Mouse (Mus musculus): ENCODE results near the gene Pheta1. TPM values are rescaled to one million over a fixed set of nuclear protein-coding genes. Genes with fewer than 3 reads are reported as not detected.

Gene Pheta1
- polyA plus RNA-seq (2014; fragmentation: Nextera tagmentation; extraction: Ambion mirVana): 18.8 and 20.3 TPM in 2 replicates

DNA sequence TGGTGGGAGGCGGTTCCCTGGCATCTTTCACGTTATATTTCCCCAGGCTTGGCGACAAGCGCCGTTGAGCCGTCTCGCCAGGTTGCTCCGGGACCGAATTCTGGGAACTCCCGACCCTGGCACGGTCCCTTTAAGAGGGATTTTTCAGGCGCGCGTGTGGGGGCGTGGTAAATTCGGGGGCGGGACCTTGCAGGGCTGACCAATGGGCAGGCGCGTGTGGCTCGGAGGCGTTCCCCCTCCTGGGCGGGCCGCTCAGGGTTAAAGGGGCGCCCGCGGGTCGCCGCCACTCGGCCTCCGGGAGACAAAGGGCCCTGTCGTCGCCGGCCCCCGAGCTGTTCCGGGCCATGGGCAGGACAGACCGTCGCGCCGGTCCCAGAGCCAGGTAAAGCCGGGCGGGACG is at the start of gene Pheta1:
Gene Pheta1 (plus strand): TSS at position 242 of the 400 bp plus-strand sequence.
- WGBS: under 1% methylated on average over 19 of the region's 42 CpGs
- peak; percentile 95 for DNase-seq (ENCODE audit: low spot score)
- peaks cover 28% of the 10 kb centered on the region for H3K36me3 ChIP-seq (ENCODE audit: control insufficient read depth, insufficient read depth, low read length)

DNA sequence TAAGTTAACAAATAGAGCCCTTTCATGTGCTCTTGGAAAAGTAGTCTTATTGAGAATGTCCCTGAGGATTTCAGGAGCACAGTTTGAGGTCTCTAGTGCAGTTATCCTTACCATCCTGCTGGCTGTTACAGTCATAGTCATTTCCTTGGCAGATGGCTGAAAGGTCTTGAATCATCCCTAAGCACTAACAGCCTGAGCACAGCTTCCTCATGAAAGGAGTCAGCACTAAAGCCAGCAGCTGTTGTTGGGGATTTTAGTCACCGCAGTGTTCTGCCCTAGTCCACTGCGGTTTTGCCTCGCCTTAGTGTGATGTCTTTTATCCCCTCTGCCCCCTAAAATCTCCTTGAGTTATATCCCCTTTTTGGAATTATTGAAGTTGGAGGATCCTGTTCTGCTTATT is 41.6 kb upstream of the Pheta1 start:
- WGBS: 78% methylated on average over 3 of the region's 3 CpGs
- H3K4me1 ChIP-seq (ENCODE audit: control insufficient read depth, insufficient read depth, low read length): no peaks in the 10 kb centered on the region
- 0 out of 2 replicates have a peak, but pooled peaks have one; percentile 5 for ATAC-seq (ENCODE audit: low read depth)
- H3K9ac ChIP-seq (ENCODE audit: low read depth, low read length): no peak overlapping the region
- no peak overlapping the region for H3K4me3 ChIP-seq (ENCODE audit: low read depth, low read length)
- no peaks in the 10 kb centered on the region for H3K9me3 ChIP-seq (ENCODE audit: control insufficient read depth, low read length)
- H3K36me3 ChIP-seq (ENCODE audit: control insufficient read depth, insufficient read depth, low read length): peaks cover 79% of the 10 kb centered on the region
- H3K4me2 ChIP-seq (ENCODE audit: low read depth, low read length): no peak overlapping the region
- no peaks in the 10 kb centered on the region for H3K27me3 ChIP-seq (replicated peaks; ENCODE audit: control insufficient read depth, insufficient read depth, low read length)
- peak; percentile 60 for DNase-seq (ENCODE audit: low spot score)
- H3K27ac ChIP-seq (replicated peaks; ENCODE audit: low read depth, low read length): peak overlapping the region; percentile 56

More for the DNA sequence above, at the start of gene Pheta1:
- Histone ChIP-seq H3K4me2 (ENCODE audit: low read depth, low read length) (peak within 1 kb of the TSS; percentile 77), H3K9ac (ENCODE audit: low read depth, low read length) (peak within 1 kb of the TSS; percentile 88), H3K27me3 (replicated peaks; ENCODE audit: control insufficient read depth, insufficient read depth, low read length) (peaks cover 9% of the 10 kb centered on the region), H3K9me3 (ENCODE audit: control insufficient read depth, low read length) (no peaks in the 10 kb centered on the region), H3K27ac (replicated peaks; ENCODE audit: low read depth, low read length) (peak within 1 kb of the TSS; percentile 86), H3K4me1 (ENCODE audit: control insufficient read depth, insufficient read depth, low read length) (peaks cover 16% of the 10 kb centered on the region), H3K4me3 (ENCODE audit: low read depth, low read length) (peak within 1 kb of the TSS; percentile 90)
- ATAC-seq (ENCODE audit: low read depth): peak; percentile 93

DNA sequence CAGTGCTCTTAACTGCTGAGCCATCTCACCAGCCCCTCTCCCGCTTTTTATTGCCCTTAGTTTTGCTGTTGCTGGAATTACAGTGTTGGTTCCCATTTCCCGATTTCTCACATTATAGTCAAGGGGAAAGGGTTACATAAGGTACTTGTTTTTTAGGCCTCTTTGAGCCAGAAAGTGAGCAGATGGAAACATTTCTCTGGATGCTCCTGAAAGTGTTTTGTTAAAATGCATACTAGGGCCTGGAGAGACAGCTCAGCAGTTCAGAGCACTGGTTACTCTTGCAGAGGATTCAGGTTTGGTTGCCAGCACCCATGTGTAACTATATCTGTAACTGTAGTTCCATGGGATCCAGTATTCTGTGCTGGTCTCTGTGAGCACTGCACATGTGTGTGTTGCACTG is 40.6 kb upstream of the Pheta1 start:
- H3K27ac ChIP-seq (replicated peaks; ENCODE audit: low read depth, low read length): no peak overlapping the region
- H3K36me3 ChIP-seq (ENCODE audit: control insufficient read depth, insufficient read depth, low read length): peaks cover 79% of the 10 kb centered on the region
- no peak overlapping the region for H3K4me3 ChIP-seq (ENCODE audit: low read depth, low read length)
- no peaks in the 10 kb centered on the region for H3K4me1 ChIP-seq (ENCODE audit: control insufficient read depth, insufficient read depth, low read length)
- ATAC-seq (ENCODE audit: low read depth): no peak
- H3K9ac ChIP-seq (ENCODE audit: low read depth, low read length): no peak overlapping the region
- DNase-seq (ENCODE audit: low spot score): no peak
- no peaks in the 10 kb centered on the region for H3K27me3 ChIP-seq (replicated peaks; ENCODE audit: control insufficient read depth, insufficient read depth, low read length)
- WGBS: 85% methylated on average over 2 of the region's 2 CpGs
- no peak overlapping the region for H3K4me2 ChIP-seq (ENCODE audit: low read depth, low read length)
- no peaks in the 10 kb centered on the region for H3K9me3 ChIP-seq (ENCODE audit: control insufficient read depth, low read length)

DNA sequence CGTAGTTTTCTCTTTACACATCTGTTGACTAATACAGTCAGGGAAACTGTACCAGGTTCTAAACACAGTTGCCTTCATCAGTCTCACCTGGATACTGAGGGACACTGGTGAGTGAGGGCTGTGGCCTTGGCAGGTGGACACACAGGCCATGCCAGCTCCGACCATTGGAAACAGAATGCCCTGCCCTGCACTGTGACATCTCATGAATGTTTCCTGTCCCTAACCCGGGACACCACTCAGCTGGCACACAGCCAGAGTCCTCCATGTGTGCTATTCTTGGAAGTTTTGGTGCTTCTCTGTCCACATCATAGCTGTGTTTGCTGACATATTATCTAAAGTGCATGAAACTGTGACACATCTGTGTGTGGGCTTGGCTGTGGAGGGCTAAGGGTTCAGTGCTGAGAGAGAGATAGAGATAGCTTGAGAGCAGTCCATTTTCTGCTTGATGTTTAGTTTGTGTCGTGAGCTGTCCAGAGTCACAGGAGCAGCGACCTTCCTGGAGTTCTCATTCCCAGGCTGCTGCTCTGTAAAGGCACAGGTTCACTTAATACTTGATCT is 39.0 kb upstream of the Pheta1 start:
- Histone ChIP-seq H3K36me3 (ENCODE audit: control insufficient read depth, insufficient read depth, low read length) (peaks cover 77% of the 10 kb centered on the region), H3K4me2 (ENCODE audit: low read depth, low read length) (no peak overlapping the region), H3K4me1 (ENCODE audit: control insufficient read depth, insufficient read depth, low read length) (no peaks in the 10 kb centered on the region), H3K9me3 (ENCODE audit: control insufficient read depth, low read length) (no peaks in the 10 kb centered on the region), H3K27me3 (replicated peaks; ENCODE audit: control insufficient read depth, insufficient read depth, low read length) (no peaks in the 10 kb centered on the region), H3K9ac (ENCODE audit: low read depth, low read length) (no peak overlapping the region), H3K27ac (replicated peaks; ENCODE audit: low read depth, low read length) (no peak overlapping the region), H3K4me3 (ENCODE audit: low read depth, low read length) (no peak overlapping the region)
- no peak for ATAC-seq (ENCODE audit: low read depth)
- WGBS: 76% methylated on average over 5 of the region's 5 CpGs
- no peak for DNase-seq (ENCODE audit: low spot score)

DNA sequence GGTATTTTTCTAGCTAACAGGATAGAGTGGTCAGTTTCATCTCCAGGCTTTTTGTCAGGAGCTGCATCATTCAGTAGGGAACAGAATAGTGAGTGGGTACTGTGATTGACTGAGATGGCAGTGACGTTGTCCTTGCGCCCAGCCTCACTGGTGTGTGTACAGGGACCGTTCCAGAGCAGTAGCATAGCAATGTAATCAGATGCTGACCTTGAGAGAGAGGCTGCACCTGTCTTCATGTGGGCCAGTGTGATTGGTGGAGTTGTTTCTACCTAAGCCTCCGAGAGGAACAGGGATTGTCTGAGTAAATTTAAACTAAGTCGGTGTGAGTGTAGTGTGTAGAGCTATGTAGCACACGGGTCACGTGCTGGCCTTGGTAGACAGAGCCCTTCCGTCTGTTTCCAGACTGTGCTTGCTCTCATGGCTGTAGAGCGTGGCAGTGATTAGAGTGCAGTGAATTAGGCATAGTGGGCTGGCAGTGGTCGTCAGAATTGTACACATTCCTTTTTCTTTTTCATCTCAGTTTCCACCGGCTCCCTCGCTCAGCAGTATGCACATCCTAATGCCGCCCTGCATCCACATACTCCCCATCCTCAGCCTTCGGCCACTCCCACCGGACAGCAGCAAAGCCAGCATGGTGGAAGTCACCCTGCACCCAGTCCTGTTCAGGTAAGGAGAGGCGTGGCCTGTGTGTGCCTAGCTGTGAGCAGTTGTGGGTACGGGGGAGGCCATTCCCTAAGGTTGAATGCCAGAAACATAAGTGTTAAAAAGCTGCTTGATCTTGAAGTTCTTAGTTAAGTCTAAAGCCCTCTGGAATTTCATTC is 38.2 kb upstream of the Pheta1 start:
- 86% methylated on average over 17 of the region's 17 CpGs for WGBS
- H3K36me3 ChIP-seq (ENCODE audit: control insufficient read depth, insufficient read depth, low read length): peaks cover 78% of the 10 kb centered on the region
- H3K27ac ChIP-seq (replicated peaks; ENCODE audit: low read depth, low read length): no peak overlapping the region
- H3K27me3 ChIP-seq (replicated peaks; ENCODE audit: control insufficient read depth, insufficient read depth, low read length): no peaks in the 10 kb centered on the region
- no peak for ATAC-seq (ENCODE audit: low read depth)
- no peaks in the 10 kb centered on the region for H3K4me1 ChIP-seq (ENCODE audit: control insufficient read depth, insufficient read depth, low read length)
- H3K9me3 ChIP-seq (ENCODE audit: control insufficient read depth, low read length): no peaks in the 10 kb centered on the region
- no peak overlapping the region for H3K9ac ChIP-seq (ENCODE audit: low read depth, low read length)
- no peak overlapping the region for H3K4me3 ChIP-seq (ENCODE audit: low read depth, low read length)
- no peak overlapping the region for H3K4me2 ChIP-seq (ENCODE audit: low read depth, low read length)
- DNase-seq (ENCODE audit: low spot score): no peak

DNA sequence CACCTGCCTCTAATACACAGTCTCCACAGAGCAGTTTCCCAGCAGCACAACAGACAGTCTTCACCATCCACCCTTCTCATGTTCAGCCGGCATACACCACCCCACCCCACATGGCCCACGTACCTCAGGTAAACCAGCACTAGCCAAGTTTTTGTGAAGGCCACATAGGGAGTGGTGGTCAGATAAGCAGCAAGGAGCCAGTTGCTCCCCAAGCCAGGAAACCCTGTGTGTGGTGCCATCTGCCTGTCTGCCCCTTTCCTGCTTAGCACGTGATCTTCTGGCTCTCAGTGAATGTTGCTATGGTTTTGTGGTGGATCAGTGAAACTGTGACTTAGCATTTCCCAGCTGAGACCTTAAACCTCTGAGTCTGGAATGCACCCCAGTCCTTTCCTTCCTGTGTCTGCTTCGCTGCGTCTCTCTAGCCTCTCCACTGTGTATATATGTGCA is 37.3 kb upstream of the Pheta1 start:
- no peak overlapping the region for H3K9ac ChIP-seq (ENCODE audit: low read depth, low read length)
- DNase-seq (ENCODE audit: low spot score): no peak
- no peak for ATAC-seq (ENCODE audit: low read depth)
- H3K4me3 ChIP-seq (ENCODE audit: low read depth, low read length): no peak overlapping the region
- no peak overlapping the region for H3K4me2 ChIP-seq (ENCODE audit: low read depth, low read length)
- H3K36me3 ChIP-seq (ENCODE audit: control insufficient read depth, insufficient read depth, low read length): peaks cover 79% of the 10 kb centered on the region
- WGBS: 90% methylated on average over 5 of the region's 5 CpGs
- H3K27ac ChIP-seq (replicated peaks; ENCODE audit: low read depth, low read length): no peak overlapping the region
- H3K9me3 ChIP-seq (ENCODE audit: control insufficient read depth, low read length): no peaks in the 10 kb centered on the region
- H3K4me1 ChIP-seq (ENCODE audit: control insufficient read depth, insufficient read depth, low read length): no peaks in the 10 kb centered on the region
- H3K27me3 ChIP-seq (replicated peaks; ENCODE audit: control insufficient read depth, insufficient read depth, low read length): no peaks in the 10 kb centered on the region

DNA sequence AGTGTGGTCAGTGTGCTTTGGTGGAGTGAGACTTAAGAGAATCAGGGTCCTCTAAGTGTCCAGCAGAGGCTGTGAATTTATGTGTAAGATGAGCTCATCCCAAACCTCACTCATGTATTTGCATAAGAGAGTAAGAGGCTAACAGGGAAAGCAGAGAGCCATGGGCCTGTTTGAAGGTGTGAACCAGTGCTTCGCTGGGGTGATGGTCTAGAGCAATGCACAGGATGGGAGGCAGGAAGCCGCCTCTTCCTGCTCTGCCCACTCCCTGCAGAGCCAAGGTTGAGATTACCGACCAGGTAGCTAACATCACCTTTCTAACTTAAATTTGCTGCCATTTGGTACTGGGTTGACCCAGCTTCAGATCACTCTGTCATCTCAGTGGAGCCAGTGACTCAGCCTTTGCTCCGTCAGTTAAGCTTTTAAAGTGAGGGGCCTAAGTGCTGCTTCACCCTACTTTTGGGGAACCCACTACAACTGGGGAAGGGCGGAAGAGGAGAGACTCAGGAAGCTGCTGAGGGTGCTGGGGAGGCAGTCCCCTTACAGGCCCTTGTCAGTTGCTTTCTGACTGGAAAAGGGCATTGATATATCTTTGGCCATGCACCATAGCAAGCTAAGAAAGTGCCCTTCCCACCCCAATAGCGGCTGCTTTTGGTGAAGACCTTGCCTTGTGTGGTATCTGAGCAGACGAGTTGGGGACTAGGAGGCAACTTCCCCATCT is 36.1 kb upstream of the Pheta1 start:
- ATAC-seq (ENCODE audit: low read depth): no peak
- 86% methylated on average over 7 of the region's 7 CpGs for WGBS
- Histone ChIP-seq H3K9ac (ENCODE audit: low read depth, low read length) (no peak overlapping the region), H3K27ac (replicated peaks; ENCODE audit: low read depth, low read length) (no peak overlapping the region), H3K36me3 (ENCODE audit: control insufficient read depth, insufficient read depth, low read length) (peaks cover 81% of the 10 kb centered on the region), H3K27me3 (replicated peaks; ENCODE audit: control insufficient read depth, insufficient read depth, low read length) (no peaks in the 10 kb centered on the region), H3K4me1 (ENCODE audit: control insufficient read depth, insufficient read depth, low read length) (no peaks in the 10 kb centered on the region), H3K4me3 (ENCODE audit: low read depth, low read length) (no peak overlapping the region), H3K4me2 (ENCODE audit: low read depth, low read length) (no peak overlapping the region), H3K9me3 (ENCODE audit: control insufficient read depth, low read length) (no peaks in the 10 kb centered on the region)
- DNase-seq (ENCODE audit: low spot score): no peak

DNA sequence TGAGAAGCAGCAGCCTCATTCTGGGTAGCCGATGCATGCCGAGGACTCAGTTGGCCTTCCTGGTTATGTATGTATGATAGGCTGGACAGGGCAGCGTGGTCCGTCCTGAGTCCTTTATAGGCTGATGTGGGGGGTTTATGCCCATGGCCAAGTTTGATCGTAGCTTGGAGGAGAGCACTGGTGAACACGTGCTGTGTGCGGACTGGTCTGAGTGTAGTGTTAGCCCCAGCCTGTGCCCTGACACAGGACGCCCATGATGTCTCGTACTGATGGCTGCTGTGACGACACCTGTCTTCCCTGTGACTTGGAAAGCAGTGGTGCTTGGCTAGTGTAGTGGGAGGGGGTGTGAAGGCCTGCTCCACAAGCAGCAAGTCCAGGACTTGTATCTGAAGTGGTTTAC is 35.0 kb upstream of the Pheta1 start:
- Histone ChIP-seq H3K4me2 (ENCODE audit: low read depth, low read length) (no peak overlapping the region), H3K9ac (ENCODE audit: low read depth, low read length) (no peak overlapping the region), H3K4me1 (ENCODE audit: control insufficient read depth, insufficient read depth, low read length) (no peaks in the 10 kb centered on the region), H3K36me3 (ENCODE audit: control insufficient read depth, insufficient read depth, low read length) (peaks cover 83% of the 10 kb centered on the region), H3K27me3 (replicated peaks; ENCODE audit: control insufficient read depth, insufficient read depth, low read length) (no peaks in the 10 kb centered on the region), H3K4me3 (ENCODE audit: low read depth, low read length) (no peak overlapping the region), H3K27ac (replicated peaks; ENCODE audit: low read depth, low read length) (no peak overlapping the region; the same call in 1 of the 2 replicates), H3K9me3 (ENCODE audit: control insufficient read depth, low read length) (no peaks in the 10 kb centered on the region)
- ATAC-seq (ENCODE audit: low read depth) (no peak), DNase-seq (ENCODE audit: low spot score) (no peak)
- 92% methylated on average over 8 of the region's 10 CpGs for WGBS

Measured in embryonic facial prominence, embryonic 14.5 days (tissue).